Mouse (Mus musculus) CH12.LX (cell line): Measurements from ENCODE around the gene Gm47429. TPM values are rescaled to one million over a fixed set of nuclear protein-coding genes. Genes with fewer than 3 reads are reported as not detected.
"Not testable (repeated sequence)": the region's sequence is repeated elsewhere in the genome, so short reads cannot be mapped to it uniquely, and the experiment has no call there.

ENCODE experiments used
- DNase-seq: peaks from one replicate; pipeline ENCODE4 v3.0.0-alpha.2; 2013; ENCODE audit errors: extremely low read depth
- H3K27ac ChIP-seq: 2 replicates; pipeline ENCODE4 v1.5.1; 2012; ENCODE audit warnings: low read depth, mild to moderate bottlenecking, control low read depth, moderate library complexity; ENCODE audit not compliant: insufficient read depth
- H3K27me3 ChIP-seq: replicated peaks from 2 replicates; pipeline ENCODE3; 2012; ENCODE audit warnings: inconsistent platforms
- H3K36me3 ChIP-seq, 2 experiments: replicated peaks in 1 of 2; 2 replicates each; pipeline versions ENCODE3 to v1.6.1; 2012; ENCODE audit warnings: inconsistent platforms in 1 of 2, low read length in 1 of 2, mild to moderate bottlenecking in 1 of 2, mixed read lengths in 1 of 2, moderate library complexity in 1 of 2; ENCODE audit not compliant: control insufficient read depth in 1 of 2, insufficient read depth in 1 of 2
- H3K4me1 ChIP-seq, 2 experiments: 2 replicates each; pipeline ENCODE4 v1.6.1; 2012; ENCODE audit warnings: inconsistent platforms in 1 of 2, moderate library complexity in 1 of 2; ENCODE audit not compliant: insufficient read depth in 2 of 2, control insufficient read depth in 1 of 2
- H3K4me2 ChIP-seq: 2 replicates; pipeline ENCODE4 v1.6.1; 2012; ENCODE audit warnings: low read depth, mild to moderate bottlenecking, control low read depth; ENCODE audit not compliant: poor library complexity, insufficient read depth, severe bottlenecking
- H3K4me3 ChIP-seq, 3 experiments: fragments of 150-350 bp in 1 of 3; sonication (generic) in 1 of 3; replicated peaks in 1 of 3; 2 replicates each; pipeline versions ENCODE3 to v1.5.1; 2011 to 2012; ENCODE audit warnings: low read depth in 2 of 3, low read length in 2 of 3, mild to moderate bottlenecking in 2 of 3, moderate library complexity in 2 of 3, control low read depth in 1 of 3, improper control_type of control experiment in 1 of 3, inconsistent platforms in 1 of 3, mixed read lengths in 1 of 3; ENCODE audit not compliant: poor library complexity in 1 of 3
- H3K79me2 ChIP-seq: replicated peaks from 2 replicates; pipeline ENCODE4 v1.6.1; 2012; ENCODE audit warnings: mild to moderate bottlenecking, moderate library complexity; ENCODE audit not compliant: control insufficient read depth, poor library complexity, insufficient read depth, severe bottlenecking; ENCODE audit errors: extremely low read depth
- H3K9ac ChIP-seq: 2 replicates; pipeline ENCODE4 v1.6.1; 2012; ENCODE audit warnings: low read depth, mild to moderate bottlenecking, control low read depth, moderate library complexity; ENCODE audit not compliant: insufficient read depth
- H3K9me3 ChIP-seq: replicated peaks from 2 replicates; pipeline ENCODE3; 2012; ENCODE audit warnings: low read length, inconsistent platforms, mixed read lengths
- CHD1 ChIP-seq: IDR thresholded peaks from 2 replicates; pipeline ENCODE4 v1.6.1; 2012; ENCODE audit warnings: low read depth, low read length, improper control_type of control experiment, inconsistent platforms
- HCFC1 ChIP-seq: IDR thresholded peaks from 2 replicates; pipeline ENCODE4 v1.6.1; 2012; ENCODE audit warnings: low read depth, mild to moderate bottlenecking, inconsistent platforms, low read length, improper control_type of control experiment
- IRF4 ChIP-seq: IDR thresholded peaks from 2 replicates; pipeline ENCODE4 v1.6.1; 2014; ENCODE audit warnings: low read depth, mild to moderate bottlenecking, inconsistent platforms, low read length, improper control_type of control experiment
- JUN ChIP-seq: IDR thresholded peaks from 2 replicates; pipeline ENCODE4 v1.6.1; 2011; ENCODE audit warnings: low read depth, mild to moderate bottlenecking, low read length, improper control_type of control experiment, moderate library complexity; ENCODE audit not compliant: insufficient read depth
- JUND ChIP-seq: conservative IDR thresholded peaks from 2 replicates; pipeline ENCODE4 v1.6.1; 2011; ENCODE audit warnings: low read depth, low read length, improper control_type of control experiment
- MAFK ChIP-seq: IDR thresholded peaks from 2 replicates; pipeline ENCODE4 v1.6.1; 2011; ENCODE audit warnings: low read length, improper control_type of control experiment; ENCODE audit not compliant: insufficient replicate concordance
- RCOR1 ChIP-seq: conservative IDR thresholded peaks from 2 replicates; pipeline ENCODE4 v1.6.1; 2012; ENCODE audit warnings: low read depth, mild to moderate bottlenecking, inconsistent platforms, low read length, improper control_type of control experiment
- TCF12 ChIP-seq: IDR thresholded peaks from 2 replicates; pipeline ENCODE4 v1.6.1; 2014; ENCODE audit warnings: low read depth, mild to moderate bottlenecking, inconsistent platforms, low read length, improper control_type of control experiment
- UBTF ChIP-seq: IDR thresholded peaks from 2 replicates; pipeline ENCODE4 v1.6.1; 2012; ENCODE audit warnings: low read depth, mild to moderate bottlenecking, inconsistent platforms, low read length, improper control_type of control experiment, moderate library complexity
- ZMIZ1 ChIP-seq: IDR thresholded peaks from 2 replicates; pipeline ENCODE4 v1.6.1; 2012; ENCODE audit warnings: low read depth, mild to moderate bottlenecking, inconsistent platforms, low read length, improper control_type of control experiment
- ZNF384 ChIP-seq: IDR thresholded peaks from 2 replicates; pipeline ENCODE4 v1.6.1; 2012; ENCODE audit warnings: low read depth, low read length, improper control_type of control experiment, inconsistent platforms
- dilution Hi-C: fragments of 300-500 bp; cut with MboI; formaldehyde crosslinking; loops from 2 replicates; pipeline ENCODE4 v1.14.3; 2020; ENCODE audit warnings: low sequenced_read_pairs; ENCODE audit not compliant: extremely low pct_unique_long_range_greater_than_20kb, extremely low pct_ligation_motif_present
- in situ Hi-C: fragments of 300-500 bp; cut with MboI; formaldehyde crosslinking; loops from 3 replicates; pipeline ENCODE4 v1.14.3; 2019; ENCODE audit warnings: low sequenced_read_pairs, low pct_ligation_motif_present, low pct_unique_long_range_greater_than_20kb, mixed read lengths
- polyA plus RNA-seq: library from polyadenylated mRNA; unstranded; fragments of >175 nt; gene quantifications from 2 replicates; pipeline ENCODE4 v1.2.1, GENCODE M21; 2012; ENCODE audit warnings: low read depth; ENCODE audit not compliant: insufficient read length
- total RNA-seq, 2 experiments: library from RNA; depleted of rRNA; stranded (reverse); fragments of 300-350 nt in 1 of 2; fragments of >200 nt in 1 of 2; gene quantifications; 2 replicates each; pipeline ENCODE4 v1.2.3; 2012 to 2014

Gene Gm47429
- total and polyA plus RNA-seq, 3 experiments = not detected

DNA sequence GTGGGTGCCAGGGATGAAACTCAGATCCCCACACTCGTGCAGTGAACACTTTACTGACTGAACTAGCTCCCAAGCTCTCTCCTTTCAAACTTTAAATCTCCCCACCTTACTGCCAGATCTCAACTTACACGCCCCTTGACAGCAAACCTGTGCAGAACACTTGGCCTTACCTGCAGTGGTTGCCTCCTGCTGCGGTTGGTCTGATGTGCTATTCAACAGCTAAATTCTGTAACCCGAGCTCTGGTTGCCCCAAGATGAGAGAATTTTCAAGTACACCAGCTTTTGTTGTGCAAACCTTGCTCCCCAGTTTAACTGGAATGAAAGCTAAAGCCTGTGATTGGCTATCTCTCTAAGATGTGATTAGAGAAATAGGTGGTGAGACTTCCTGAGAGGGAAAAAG is 9.7 kb upstream of the Gm47429 start:
- dilution Hi-C loops (no loop called here), in situ Hi-C loops (no loop called here)
- no peak for TF ChIP-seq UBTF
- TF ChIP-seq MAFK = no peak
- no peak for TF ChIP-seq HCFC1
- no peak for TF ChIP-seq TCF12
- TF ChIP-seq IRF4 = no peak
- no peak for TF ChIP-seq JUN
- no peak for TF ChIP-seq CHD1
- no peak for TF ChIP-seq ZNF384
- no peak for TF ChIP-seq ZMIZ1
- TF ChIP-seq, all 38 proteins: peak for 0
- no peaks in the 10 kb centered on the region for H3K79me2 ChIP-seq
- H3K9ac ChIP-seq = no peak overlapping the region
- H3K9me3 ChIP-seq = no peaks in the 10 kb centered on the region
- DNase-seq = no peak
- peaks cover 4% of the 10 kb centered on the region for H3K27me3 ChIP-seq
- H3K4me1 ChIP-seq = no peaks in the 10 kb centered on the region
- no peak overlapping the region for H3K4me3 ChIP-seq
- H3K36me3 ChIP-seq = no peaks in the 10 kb centered on the region
- no peak overlapping the region for H3K4me2 ChIP-seq
- H3K27ac ChIP-seq = no peak overlapping the region

DNA sequence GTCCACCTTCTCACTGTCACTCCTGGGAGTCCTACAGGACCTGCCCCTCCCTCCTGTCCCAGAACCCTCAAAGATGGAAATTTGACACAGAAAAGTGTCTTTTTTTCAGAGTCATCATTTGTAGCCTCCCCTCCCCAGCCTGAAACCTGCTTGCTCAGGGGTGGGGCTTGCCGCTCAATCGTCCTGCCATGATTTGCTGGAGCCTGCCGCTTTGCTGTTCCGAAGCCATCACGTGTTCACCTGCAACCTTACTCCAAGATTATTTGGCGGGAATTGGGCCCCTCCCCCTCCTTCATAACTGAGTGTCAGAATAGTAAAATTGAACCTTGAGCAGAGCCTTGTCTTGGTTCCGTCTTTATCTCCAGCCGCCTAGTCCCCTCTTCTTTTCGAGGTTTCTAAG is 8.6 kb upstream of the Gm47429 start:
- H3K36me3 ChIP-seq, H3K27ac ChIP-seq, in situ Hi-C loops, H3K79me2 ChIP-seq, H3K9me3 ChIP-seq, H3K9ac ChIP-seq, H3K4me3 ChIP-seq, H3K4me1 ChIP-seq, DNase-seq, H3K4me2 ChIP-seq, H3K27me3 ChIP-seq, dilution Hi-C loops: not testable (repeated sequence)

DNA sequence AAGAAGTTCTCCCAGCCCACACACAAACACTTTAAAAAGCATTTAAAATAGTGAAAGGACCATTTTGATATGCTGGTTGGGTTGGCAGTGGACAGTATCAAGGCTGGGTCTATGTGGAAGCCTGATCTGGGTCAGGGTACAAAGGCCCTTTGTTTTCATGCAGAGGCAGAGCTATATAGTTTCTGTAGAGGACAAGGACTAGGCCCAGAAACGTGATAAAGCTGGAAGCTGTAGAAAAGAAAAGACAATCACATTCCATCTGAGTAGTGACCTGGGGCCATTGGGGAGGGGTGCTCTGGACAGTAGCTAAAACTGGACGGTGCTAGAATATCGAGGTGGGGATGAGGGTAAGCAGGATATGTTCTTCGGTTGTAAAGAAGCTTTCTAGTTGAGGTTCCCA is 1.5 kb upstream of the Gm47429 start:
- in situ Hi-C loops = no loop called here
- no peak overlapping the region for H3K9ac ChIP-seq

More for the DNA sequence above, 1.5 kb upstream of the Gm47429 start:
- H3K9me3 ChIP-seq = no peaks in the 10 kb centered on the region
- no peak overlapping the region for H3K4me2 ChIP-seq
- no peak overlapping the region for H3K4me3 ChIP-seq
- H3K27ac ChIP-seq = no peak overlapping the region
- dilution Hi-C loops = no loop called here
- no peaks in the 10 kb centered on the region for H3K36me3 ChIP-seq
- H3K79me2 ChIP-seq = no peaks in the 10 kb centered on the region
- TF ChIP-seq RCOR1 (no peak), JUND (no peak)
- H3K27me3 ChIP-seq = no peaks in the 10 kb centered on the region
- no peak for DNase-seq
- peaks cover 0 to 3% of the 10 kb centered on the region in 2 experiments; a peak in 1 of 4 replicates for H3K4me1 ChIP-seq
